Mouse (Mus musculus) left cerebral cortex, adult 9 months (tissue): ENCODE results near the gene Fbxl4.
A peak's percentile ranks its signal among the peaks of the same experiment; 100 is the strongest.

Experiments
- DNase-seq, 2 experiments: peaks; one replicate each; pipeline ENCODE4 v3.0.0; 2022; ENCODE audit warnings: low spot score in 2 of 2

Fbxl4 gene

DNA sequence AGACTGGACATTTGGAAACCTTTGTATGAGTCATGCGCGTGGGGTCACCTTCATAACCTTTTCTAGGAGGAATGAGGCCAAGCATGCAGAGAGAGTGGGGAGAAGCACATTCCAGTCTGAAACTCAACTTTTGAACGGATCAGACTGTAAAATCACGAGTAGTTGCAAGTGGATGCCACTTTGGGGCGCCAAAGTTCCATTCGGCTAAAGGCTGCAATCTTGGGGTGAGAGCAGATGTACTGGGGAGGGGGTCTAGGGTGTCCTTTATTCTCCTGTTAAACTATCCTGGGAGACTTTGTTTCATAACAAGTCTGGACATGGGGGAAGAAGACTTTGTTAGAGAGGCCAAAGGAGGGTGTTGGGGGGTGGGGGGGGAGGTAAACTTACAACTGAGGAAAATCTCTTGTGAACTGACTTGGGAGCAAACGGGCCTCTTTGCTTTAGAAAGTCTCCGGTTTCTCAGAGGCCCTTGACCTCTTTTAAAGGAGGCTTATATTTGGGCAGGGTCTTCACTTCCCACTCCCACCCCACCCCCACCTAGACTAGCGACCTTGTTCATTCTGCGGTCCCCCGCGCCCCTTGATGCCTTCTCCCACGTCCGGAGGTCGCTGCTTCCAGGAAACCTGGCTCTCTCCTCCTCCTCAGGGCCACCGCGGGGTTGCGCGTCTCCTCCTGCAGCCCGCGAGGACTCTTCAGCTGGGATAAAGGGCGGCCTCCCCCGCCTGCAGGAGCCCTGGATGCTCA, 119.8 kb downstream of the Fbxl4 start:
- DNase-seq = peak in 1 of 2 experiments; percentile 59

DNA sequence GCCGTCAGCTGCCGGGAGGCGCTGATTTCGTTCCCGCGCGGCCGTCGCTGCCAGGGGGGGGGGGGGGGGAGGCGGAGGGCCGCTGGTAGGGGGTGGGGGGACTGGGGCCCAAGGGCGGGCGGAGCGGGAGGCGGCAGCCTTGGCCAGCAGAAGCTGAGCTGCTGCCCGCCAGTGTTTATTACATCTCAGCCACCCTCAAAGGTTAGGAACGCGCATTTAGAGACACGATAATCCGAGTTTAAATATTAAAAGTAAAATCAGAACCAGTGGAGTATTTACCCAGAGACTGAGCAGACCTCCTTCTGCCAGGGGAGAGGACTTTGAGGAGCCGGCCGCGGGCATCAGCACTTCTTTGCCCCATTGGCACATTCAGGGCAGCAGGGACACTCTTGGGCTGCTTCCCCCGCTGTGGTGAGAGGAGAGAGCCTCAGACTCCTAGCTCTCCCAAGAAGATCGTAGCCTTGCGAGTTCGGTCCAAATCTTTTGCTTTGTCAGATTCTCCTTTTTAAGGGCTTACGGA, 120.4 kb downstream of the Fbxl4 start:
- DNase-seq = no peak

DNA sequence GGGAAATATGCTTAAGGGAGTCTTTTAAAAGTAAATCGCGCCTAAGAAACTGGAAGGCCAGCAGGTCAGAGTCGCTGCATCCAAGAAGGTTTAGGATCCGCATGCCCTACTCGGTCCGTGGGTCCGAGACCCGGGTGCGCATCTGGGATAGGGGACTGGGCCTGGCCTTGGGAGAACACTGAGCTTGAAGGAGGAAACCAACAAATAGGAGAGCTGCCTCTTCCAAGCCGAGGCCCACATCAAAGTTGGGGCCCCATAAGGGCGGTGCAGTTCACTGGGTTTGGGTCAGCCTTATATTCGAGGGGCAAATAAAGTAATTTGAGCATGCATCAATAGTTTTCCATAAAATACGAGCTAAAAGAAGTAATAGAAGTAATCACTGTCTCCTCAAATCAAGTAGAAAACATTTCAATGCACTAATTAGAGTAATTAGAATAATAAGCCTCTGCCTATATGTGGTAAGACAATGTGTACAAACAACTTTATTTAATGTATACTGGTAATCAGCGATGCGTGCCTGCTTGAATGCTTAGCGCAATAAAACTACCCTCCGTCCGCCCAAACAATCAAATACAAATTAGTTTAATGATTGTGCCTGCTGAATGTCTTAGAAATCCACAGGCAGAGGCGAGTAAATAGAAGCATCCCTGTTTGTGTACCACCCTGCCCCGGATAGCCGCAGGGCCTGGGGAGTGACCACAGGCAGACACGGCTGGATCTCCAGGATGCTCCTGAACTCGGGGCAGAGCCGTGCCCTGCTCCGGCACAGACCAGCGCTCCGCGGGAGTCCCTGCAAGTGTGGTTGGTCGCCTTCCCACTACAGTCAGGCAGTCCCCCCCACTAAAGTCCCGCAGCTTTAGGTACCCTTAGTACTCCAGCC, 121.4 kb downstream of the Fbxl4 start:
- DNase-seq = no peak

DNA sequence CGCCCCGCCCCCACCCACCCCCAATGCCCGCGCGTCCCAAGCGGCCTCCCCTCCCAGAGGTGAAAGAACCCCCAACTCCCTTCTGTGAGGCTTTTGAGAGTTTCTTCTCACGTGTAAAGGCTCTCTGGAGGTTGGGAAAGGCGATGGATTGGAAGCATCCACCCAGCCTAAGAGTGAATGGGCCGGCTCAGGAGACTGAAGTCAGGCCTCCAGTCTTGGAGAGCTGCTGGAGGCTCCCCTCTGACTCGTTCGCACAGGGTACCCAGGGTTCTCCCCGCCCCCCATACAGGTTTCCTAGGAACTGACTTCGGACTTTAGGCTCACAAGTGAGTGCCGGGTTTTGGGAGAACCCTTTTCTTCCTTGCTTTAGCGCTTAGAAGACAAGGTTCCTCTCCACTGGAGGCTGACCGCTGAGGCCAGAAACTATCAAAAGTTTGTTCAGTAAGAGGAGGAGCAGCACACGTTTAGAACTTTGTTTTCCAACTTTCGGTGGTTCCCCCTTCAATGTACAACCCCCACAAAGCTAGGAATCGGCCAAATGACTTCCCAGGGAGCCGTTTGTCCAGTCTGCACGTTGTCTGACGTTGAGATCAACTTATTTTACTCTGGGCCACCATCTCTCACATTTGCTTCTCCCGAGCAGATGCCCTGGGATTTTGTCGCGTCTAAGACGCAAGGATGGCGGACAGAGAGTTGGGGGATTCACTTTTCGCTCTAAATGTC, 122.2 kb downstream of the Fbxl4 start:
- DNase-seq = no peak

DNA sequence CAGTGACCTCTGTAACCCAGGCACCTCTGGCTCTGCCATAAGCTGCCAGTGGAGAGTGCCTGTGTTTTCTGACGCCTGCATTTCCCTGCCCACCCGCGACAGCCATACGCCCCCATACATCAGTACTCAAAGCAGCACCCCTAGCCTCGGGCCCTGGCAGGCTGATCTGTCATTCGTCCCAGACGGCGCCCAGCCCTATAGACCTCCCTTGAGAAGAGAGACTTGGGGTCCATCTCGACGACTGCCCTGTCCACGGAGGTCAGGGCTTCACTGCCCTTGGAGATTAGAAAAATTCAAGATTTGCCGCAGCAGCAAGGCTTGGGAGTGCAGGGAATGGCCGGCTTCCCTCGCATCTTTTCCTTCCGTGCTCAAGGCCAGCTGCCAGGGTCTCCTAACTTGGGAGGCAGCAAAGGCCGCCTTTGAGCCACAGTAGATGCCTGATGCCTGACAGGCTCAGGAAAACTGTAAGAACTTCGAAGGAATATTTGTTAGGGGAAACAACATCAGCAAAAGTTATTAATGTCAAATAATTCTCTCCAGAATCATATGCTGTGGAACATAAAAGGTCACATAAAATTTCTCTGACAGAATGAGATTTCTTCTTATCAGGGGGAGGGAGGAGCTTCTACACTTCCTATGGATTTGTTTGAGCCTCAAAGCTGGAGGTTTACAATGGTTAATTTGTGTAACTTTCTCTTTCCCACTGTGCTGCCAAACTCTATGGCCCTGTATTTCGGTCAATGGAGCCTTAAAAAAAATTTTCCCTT, 122.9 kb downstream of the Fbxl4 start:
- no peak for DNase-seq

DNA sequence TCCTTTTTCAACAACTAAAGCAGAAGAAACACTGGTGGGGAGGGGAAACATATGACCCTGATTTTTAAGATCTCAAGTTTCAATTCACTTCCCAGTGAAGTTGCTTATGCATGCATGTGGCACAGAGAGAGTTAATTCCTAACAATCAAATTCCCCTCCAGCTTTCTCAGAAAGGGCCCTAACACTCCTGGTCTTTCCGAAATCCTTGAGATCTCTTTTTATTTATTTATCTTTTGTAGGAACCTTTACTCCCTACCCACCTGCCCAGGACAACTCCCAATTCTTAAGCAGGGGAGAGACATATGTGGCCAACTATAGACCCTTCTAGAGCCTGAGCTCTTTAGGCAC, 123.5 kb downstream of the Fbxl4 start:
- DNase-seq = no peak

DNA sequence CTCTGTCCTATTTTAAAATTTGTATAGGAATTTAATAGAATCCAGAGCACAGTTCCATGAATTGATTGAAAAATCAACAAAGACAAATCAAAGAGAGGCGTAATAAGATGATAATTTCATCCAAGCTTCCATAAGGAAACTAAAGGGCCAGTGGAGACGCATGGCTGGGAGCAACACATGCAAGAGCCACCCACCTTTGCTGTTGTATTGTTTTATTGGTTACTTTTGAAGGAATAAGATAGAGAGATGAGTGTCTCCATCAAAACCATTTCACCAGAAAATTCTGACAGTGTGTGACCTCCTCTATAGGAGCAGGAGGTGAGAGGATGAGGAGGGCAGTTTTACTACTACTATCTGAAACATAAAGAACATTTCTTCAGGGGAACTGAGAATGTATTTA, 124.8 kb downstream of the Fbxl4 start:
- DNase-seq = no peak

DNA sequence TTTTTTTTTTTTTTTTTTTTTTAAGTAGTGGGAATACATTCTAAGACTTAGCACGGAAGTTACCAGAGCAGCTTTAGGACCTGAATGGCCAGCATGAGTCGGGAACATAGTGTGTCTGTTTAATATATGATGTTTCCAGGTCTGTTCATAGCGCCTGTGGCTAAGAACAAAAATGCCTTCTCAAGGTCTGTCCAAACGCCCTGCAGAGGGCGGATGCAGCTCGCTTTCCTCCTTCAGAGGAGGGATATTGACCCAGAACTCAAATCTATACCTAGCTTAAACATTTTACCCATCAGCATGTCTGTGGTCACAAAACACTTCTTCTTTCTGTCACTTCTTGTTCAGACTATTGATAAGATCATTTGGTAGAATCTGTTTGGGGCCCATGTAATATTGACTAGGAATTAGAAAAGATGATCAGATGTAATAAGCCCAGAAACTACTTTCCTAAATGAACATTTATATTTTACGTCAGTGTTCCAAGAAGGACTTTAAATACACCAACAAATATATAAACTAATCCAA, 125.5 kb downstream of the Fbxl4 start:
- no peak for DNase-seq

DNA sequence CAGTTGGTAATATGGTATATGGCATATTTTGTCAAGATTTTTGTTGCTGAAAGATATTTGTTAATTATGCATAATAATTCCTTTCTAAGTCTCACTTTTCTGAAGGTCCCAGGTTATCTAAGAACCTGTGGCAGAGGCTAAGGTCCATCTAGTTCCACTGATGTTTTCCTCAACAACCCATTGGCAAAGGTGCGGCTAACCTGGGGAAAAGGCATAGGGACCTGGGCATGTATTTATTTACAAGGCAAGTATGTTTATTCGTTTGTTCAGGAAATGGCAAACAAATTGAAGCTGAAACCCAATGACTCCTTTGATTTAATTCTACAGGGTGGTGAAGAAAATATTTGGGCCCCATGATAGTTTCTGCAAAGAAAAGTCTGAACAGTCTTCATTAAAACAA, 126.2 kb downstream of the Fbxl4 start:
- DNase-seq = no peak
